Mouse (Mus musculus) bone marrow macrophage, adult 2 months (primary cell): ENCODE measurements at regions not wholly inside any gene's neighbourhood (a gene's known extent, or its start where the extent isn't known, plus 50 kb on each side); places are given as distances from the start of the nearest gene placed in this dataset.

Source experiments
- H3K27ac ChIP-seq: 2 replicates; pipeline ENCODE4 v1.5.1; 2012; ENCODE audit warnings: low read depth, low read length; ENCODE audit not compliant: insufficient read depth
- H3K4me1 ChIP-seq: 2 replicates; pipeline ENCODE4 v1.6.1; 2012; ENCODE audit warnings: low read length; ENCODE audit not compliant: control insufficient read depth, insufficient read depth
- H3K4me3 ChIP-seq: 2 replicates; pipeline ENCODE4 v1.5.1; 2012; ENCODE audit warnings: mild to moderate bottlenecking, low read length, moderate library complexity; ENCODE audit not compliant: insufficient read depth
- CTCF ChIP-seq: IDR thresholded peaks from 2 replicates; pipeline ENCODE4 v1.5.1; 2012; ENCODE audit warnings: low read depth, mild to moderate bottlenecking, low read length, moderate library complexity
- POLR2A ChIP-seq: IDR thresholded peaks from 2 replicates; pipeline ENCODE4 v1.6.1; 2012; ENCODE audit warnings: mild to moderate bottlenecking, low read depth, low read length, borderline replicate concordance

DNA sequence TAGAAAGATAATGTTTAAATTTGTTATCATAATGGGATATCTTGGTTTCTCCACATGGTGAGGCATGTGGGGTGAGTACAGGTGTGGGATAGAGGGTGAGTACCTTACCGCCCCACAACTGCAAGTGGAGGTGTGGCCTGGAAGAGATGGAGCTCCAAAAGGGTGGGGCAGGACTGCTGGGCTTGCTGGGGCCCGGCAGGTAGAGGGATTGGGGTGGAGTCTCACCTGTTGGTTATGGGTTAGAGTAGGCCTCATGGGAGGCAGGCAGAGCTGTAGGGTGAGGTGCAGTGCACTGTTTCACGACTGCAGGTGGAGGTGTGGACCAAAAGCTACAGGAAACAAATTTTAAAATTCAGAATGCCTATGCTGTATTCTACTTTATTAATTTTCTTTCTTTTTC, 365.7 kb downstream of the Fgf9 start:
- H3K4me1 ChIP-seq, result no peaks in the 10 kb centered on the region
- no peak overlapping the region for H3K27ac ChIP-seq
- no peak for TF ChIP-seq CTCF
- TF ChIP-seq POLR2A, result no peak
- H3K4me3 ChIP-seq, result no peak overlapping the region

DNA sequence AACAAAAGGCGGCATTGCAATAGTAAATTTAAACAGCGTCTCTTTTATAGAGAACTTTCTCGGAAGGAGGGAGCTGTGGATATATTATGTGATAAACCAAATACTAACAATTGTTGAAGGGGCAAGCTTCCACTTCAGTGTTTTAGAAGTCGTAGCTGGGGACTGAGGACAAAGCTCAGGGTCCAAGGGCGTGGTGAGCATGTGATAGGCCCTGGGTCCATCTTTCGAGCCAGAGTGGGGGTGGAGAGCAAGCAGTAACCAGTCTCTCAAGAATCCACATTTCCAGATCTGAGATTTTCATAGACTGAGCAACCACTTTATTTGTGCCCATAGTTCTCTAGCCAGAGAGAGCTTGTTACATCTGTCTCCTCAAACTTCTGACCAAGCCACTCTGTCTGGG, 356.1 kb downstream of the Fgf9 start:
- no peak for TF ChIP-seq CTCF
- no peak for TF ChIP-seq POLR2A
- no peaks in the 10 kb centered on the region for H3K4me1 ChIP-seq
- no peak overlapping the region for H3K27ac ChIP-seq
- H3K4me3 ChIP-seq, result no peak overlapping the region

DNA sequence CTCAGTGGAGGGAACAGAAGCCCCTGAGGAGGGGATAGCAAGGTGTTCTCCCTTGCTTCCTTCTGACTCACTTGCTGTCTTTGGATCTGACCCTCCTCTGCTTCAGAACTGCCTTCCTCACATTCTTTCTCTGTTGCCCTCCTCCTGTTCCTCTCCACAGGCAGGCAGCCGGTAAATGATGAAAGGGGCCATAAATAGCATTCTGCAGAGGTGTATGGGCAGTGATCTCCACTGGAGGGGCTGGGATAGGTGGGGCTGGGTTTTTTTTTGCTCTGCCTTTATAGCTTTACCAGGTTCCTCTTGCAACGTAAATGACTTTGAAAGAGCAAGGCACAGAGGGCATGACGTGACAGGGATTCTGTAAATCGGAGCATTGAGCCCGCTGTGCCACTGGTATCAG, 351.6 kb downstream of the Fgf9 start:
- H3K4me1 ChIP-seq, result no peaks in the 10 kb centered on the region
- no peak overlapping the region for H3K27ac ChIP-seq
- no peak for TF ChIP-seq POLR2A
- TF ChIP-seq CTCF, result no peak
- no peak overlapping the region for H3K4me3 ChIP-seq

DNA sequence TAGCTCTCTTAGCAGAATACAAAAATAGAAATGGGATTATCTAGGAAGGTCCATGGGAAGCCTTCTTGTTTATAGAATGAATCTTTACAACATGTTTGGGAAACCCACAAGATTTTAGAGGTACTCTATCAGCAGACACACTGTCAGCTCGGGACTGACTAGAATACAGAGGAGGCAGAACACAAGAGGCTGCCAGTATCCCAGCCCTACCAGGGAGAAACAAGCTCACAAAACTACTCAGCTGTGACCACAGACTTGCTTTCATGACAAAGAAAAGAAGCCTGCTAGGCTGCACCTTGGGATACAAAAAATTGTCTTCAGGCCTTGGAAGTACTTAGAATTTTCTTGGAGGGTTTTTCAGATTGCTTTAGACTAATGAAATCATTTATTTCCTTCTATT, 347.2 kb downstream of the Fgf9 start:
- TF ChIP-seq POLR2A, result no peak
- TF ChIP-seq CTCF, result no peak
- Histone ChIP-seq H3K4me1 (no peaks in the 10 kb centered on the region), H3K27ac (no peak overlapping the region), H3K4me3 (no peak overlapping the region)

DNA sequence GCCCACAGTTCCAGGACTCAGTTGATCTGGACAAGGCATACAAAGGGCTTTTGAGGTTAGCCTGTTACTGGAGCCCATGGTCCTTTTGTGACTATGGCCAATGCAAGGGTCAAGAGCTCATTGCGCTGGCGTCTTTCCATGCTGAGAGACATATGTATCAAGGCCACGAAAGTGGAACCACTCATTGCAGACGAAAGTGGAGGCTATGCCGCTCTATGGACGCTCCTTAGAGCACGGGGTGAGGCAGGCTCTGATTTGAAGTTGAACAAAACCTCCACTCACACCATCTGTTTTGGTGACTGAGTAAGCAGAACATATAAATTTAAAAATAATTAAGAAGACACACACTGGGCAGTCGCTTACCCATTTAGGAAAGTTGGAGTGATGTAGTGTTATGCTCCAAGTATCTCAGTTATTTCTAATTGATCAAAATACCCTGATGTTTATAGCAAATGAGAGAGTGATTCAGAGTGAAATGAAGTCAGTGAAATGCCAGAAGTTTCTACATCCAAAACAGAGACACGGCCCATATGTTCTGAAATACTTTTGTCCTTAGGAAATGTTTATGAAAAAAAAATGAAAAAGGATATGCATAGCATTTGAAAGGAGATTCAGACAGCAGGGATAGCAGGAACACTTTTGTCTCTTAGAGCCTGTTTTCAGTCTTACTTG, 321.8 kb downstream of the Fgf9 start:
- no peak overlapping the region for H3K4me3 ChIP-seq
- no peak overlapping the region for H3K27ac ChIP-seq
- no peaks in the 10 kb centered on the region for H3K4me1 ChIP-seq
- no peak for TF ChIP-seq CTCF
- TF ChIP-seq POLR2A, result no peak

DNA sequence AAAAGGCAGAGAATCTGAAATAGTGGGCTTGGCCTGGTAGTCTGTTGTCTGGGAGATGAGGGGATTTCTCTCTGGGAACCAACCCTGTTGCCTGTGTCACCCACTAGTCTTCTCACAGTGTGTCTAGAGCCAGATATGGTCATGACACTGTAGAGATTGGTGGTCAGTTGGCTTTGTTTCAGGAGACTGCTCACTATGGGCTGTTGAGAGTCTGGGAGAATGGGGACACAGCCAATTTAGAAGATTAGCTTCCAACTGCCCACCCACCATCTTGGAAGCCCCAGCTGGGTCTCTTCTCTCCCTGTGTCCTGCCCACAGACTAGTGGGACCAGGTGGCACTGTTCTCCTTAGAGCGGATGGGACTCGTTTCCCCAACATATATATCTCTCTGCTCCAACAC, 320.4 kb downstream of the Fgf9 start:
- TF ChIP-seq POLR2A, result no peak
- no peak for TF ChIP-seq CTCF
- Histone ChIP-seq H3K27ac (no peak overlapping the region), H3K4me1 (no peaks in the 10 kb centered on the region), H3K4me3 (no peak overlapping the region)

DNA sequence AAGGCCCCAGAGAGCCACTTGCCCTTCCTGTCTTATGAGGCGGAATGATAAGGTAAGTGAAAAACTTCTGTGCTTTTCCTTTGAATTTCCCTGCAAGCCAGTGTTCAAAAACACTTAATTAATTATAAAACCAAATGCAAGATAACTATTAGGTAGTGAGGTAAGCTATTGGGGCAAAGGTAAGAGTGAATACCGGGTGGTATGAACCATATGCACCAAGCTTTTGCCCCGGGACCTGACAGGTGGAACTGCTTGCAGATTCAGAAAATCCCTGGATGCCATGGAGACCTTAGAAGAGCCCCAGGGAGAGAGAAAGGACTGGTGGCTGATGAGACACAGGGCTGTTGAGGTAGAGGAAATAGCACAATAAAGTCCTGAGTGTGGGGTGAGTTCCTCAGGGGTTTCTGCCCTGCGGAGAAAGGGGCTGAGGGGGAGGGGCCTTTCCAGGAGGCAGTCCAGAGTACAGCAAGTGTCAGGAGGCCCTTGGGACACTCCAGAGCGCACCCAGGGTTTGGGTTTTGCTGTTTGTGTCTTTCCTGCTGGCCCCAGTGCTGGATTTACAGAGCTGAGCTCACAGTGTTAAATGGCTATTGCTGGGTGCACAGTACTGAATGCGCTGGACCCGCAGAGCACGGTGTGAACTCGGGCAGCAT, 317.1 kb downstream of the Fgf9 start:
- H3K4me3 ChIP-seq, result no peak overlapping the region
- no peak overlapping the region for H3K27ac ChIP-seq
- TF ChIP-seq CTCF (no peak), POLR2A (no peak)
- H3K4me1 ChIP-seq, result no peaks in the 10 kb centered on the region

DNA sequence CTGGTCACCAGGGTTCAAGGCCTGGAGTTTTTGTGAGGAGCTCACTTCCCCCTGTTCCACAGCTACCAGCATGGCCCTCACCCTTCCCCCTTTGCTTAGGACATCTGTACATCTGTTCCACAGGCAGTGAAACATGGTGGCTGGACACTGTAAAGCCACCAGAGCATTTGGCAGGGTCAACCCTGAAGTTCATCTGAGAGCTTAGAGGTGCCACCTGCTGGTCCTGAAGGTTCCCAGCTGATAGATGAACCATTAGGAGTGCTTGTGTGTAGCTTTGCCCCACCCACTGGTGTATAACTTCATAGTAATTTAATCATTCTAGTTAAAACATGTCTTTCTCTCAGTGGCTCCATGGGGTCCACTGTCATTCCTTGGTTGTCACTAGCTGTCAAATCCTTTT, 304.7 kb downstream of the Fgf9 start:
- Histone ChIP-seq H3K27ac (no peak overlapping the region), H3K4me1 (no peaks in the 10 kb centered on the region), H3K4me3 (no peak overlapping the region)
- TF ChIP-seq CTCF, result no peak

DNA sequence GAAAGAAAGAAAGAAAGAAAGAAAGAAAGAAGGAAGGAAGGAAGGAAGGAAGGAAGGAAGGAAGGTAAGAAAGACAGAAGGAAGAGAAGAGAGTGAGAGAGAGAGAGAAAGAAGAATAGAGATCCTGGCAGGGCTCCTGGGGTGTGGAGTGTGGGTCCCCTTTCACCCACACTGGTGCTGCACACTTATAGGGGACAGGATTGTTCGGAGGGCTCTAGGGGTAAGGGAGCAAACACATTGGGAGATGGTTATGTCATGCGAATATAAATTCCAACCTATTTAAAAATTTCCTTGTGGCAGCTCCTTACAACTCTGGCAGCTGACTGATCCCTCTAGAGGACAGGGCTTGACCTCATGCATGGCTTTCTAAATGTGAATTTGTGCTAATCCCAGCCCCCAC, 286.5 kb downstream of the Fgf9 start:
- Histone ChIP-seq H3K27ac (no peak overlapping the region), H3K4me3 (no peak overlapping the region), H3K4me1 (no peaks in the 10 kb centered on the region)
- TF ChIP-seq POLR2A (no peak), CTCF (no peak)

DNA sequence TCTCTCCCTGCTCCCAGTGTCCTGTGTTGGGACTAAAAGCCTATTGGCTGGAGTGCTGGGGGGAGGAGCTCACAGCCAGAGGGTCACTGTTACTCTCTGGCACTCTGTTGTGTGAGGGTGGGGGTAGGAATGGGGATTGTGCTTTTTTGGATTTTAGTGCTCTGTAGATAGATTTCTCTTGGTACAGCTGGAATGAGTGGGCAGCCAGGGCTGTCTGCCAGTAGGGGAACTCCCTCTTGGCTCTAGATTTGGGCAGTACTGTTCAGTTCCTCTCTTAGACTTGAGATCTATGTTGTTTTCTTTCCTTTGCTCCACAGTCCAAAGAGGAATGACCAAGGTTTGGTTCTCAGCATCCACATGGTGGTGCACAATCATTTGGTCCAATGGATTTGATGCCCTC, 282.6 kb downstream of the Fgf9 start:
- Histone ChIP-seq H3K27ac (no peak overlapping the region), H3K4me3 (no peak overlapping the region), H3K4me1 (no peaks in the 10 kb centered on the region)
- TF ChIP-seq CTCF, result no peak
- no peak for TF ChIP-seq POLR2A

DNA sequence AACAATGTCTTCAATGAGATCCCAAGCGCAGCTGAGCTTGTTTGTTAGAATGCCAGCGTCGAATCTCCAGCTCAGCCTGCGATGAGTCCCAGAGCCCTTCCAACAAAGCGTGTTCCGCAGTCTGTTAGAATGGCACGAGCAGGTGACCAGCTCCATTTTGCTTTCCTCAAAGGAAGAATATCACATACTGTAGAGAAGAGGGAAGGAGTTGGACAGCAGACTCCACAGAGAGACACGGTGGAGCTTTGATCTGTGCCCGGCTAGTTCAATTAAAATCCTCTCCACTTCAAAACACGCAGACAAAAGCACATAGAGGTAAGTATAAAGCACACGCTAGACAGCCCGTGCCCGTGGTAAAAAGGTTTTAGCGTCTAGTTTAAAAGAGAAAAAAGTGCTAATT, 265.8 kb downstream of the Fgf9 start:
- Histone ChIP-seq H3K4me3 (no peak overlapping the region), H3K4me1 (no peaks in the 10 kb centered on the region), H3K27ac (no peak overlapping the region)
- TF ChIP-seq CTCF (no peak), POLR2A (no peak)
